Mouse (Mus musculus) G1E (cell line): ENCODE data around the gene Pacs2. TPM values are rescaled to one million over a fixed set of nuclear protein-coding genes. Genes with fewer than 3 reads are reported as not detected.

Experiments used
- ATAC-seq: 2 replicates; pipeline ENCODE4 v1.8.0; 2016; ENCODE audit warnings: mild to moderate bottlenecking; ENCODE audit not compliant: insufficient number of reproducible peaks, poor library complexity, low FRiP score, severe bottlenecking; ENCODE audit errors: extremely low read depth
- DNase-seq: peaks from one replicate; pipeline ENCODE4 v3.0.0; 2012; ENCODE audit warnings: low spot score
- H3K27me3 ChIP-seq: 2 replicates; pipeline ENCODE4 v1.6.1; 2012; ENCODE audit warnings: mild to moderate bottlenecking, low read length, inconsistent platforms; ENCODE audit not compliant: insufficient read depth
- H3K36me3 ChIP-seq: replicated peaks from 2 replicates; pipeline ENCODE3; 2012; ENCODE audit warnings: mild to moderate bottlenecking, inconsistent platforms
- H3K4me1 ChIP-seq: 2 replicates; pipeline ENCODE4 v1.6.1; 2012; ENCODE audit warnings: low read depth, low read length, inconsistent platforms, mixed read lengths; ENCODE audit not compliant: insufficient read depth
- H3K4me3 ChIP-seq: 2 replicates; pipeline ENCODE4 v1.5.1; 2012; ENCODE audit warnings: low read depth, mild to moderate bottlenecking, inconsistent platforms, low read length, moderate library complexity, mixed read lengths
- H3K9me3 ChIP-seq: replicated peaks from 2 replicates; pipeline ENCODE4 v1.6.1; 2012; ENCODE audit warnings: inconsistent platforms
- CTCF ChIP-seq: IDR thresholded peaks from 2 replicates; pipeline ENCODE4 v1.5.1; 2012; ENCODE audit warnings: low read depth, low read length, inconsistent platforms, mixed read lengths
- GATA1 ChIP-seq: IDR thresholded peaks from 2 replicates; pipeline ENCODE4 v1.6.1; 2012; ENCODE audit warnings: borderline replicate concordance, low read length, inconsistent platforms, mixed read lengths
- GATA2 ChIP-seq: IDR thresholded peaks from 2 replicates; pipeline ENCODE4 v1.6.1; 2012; ENCODE audit warnings: low read depth, low read length, inconsistent platforms, borderline replicate concordance
- POLR2AphosphoS5 ChIP-seq: IDR thresholded peaks from 2 replicates; pipeline ENCODE4 v1.6.1; 2012; ENCODE audit warnings: low read depth, low read length, inconsistent platforms; ENCODE audit not compliant: insufficient replicate concordance
- TAL1 ChIP-seq: conservative IDR thresholded peaks from 2 replicates; pipeline ENCODE4 v1.6.1; 2012; ENCODE audit warnings: low read depth, low read length, inconsistent platforms, mixed read lengths
- polyA plus RNA-seq: library from polyadenylated mRNA; stranded (reverse); fragments of >175 nt; gene quantifications from 2 replicates; pipeline ENCODE4 v1.2.3, GENCODE M21; 2012
- total RNA-seq, 2 experiments: library from RNA; stranded (forward) in 1 of 2; stranded (reverse) in 1 of 2; fragments of 200-1000 nt in 1 of 2; fragments of >200 nt in 1 of 2; fragmentation: Nextera tagmentation in 1 of 2; gene quantifications; 2 replicates each; pipeline ENCODE4 v1.2.3; 2014 to 2017

Gene Pacs2
- total and polyA plus RNA-seq, 3 experiments = 17.0 to 47.0 (median 21.1) TPM

- no peak for ATAC-seq
- Histone ChIP-seq H3K4me1 (no peaks in the 10 kb centered on the region), H3K36me3 (peaks cover 91% of the 10 kb centered on the region), H3K27me3 (no peaks in the 10 kb centered on the region), H3K4me3 (no peak overlapping the region), H3K9me3 (no peaks in the 10 kb centered on the region)
- no peak for DNase-seq
- TF ChIP-seq CTCF = no peak
- no peak for TF ChIP-seq POLR2AphosphoS5
- TF ChIP-seq GATA1 = no peak
- no peak for TF ChIP-seq GATA2
- no peak for TF ChIP-seq TAL1
These were observed 53.7 kb downstream of the Pacs2 start for GRCm38 (mm10) chr12:113068002-113068401.

GRCm38 (mm10) chr12:113069389-113069788 lies 55.1 kb downstream of the Pacs2 start:
- no peak overlapping the region for H3K4me3 ChIP-seq
- TF ChIP-seq CTCF (no peak), POLR2AphosphoS5 (no peak), GATA2 (no peak), TAL1 (no peak), GATA1 (no peak)
- no peaks in the 10 kb centered on the region; the same call in 1 of the 2 replicates for H3K27me3 ChIP-seq
- H3K36me3 ChIP-seq = peaks cover 79% of the 10 kb centered on the region
- DNase-seq (no peak), ATAC-seq (no peak)
- no peaks in the 10 kb centered on the region for H3K9me3 ChIP-seq
- 0 out of 2 replicates have a peak, but pooled peaks cover 2% of the 10 kb centered on the region for H3K4me1 ChIP-seq

- ATAC-seq (no peak), DNase-seq (no peak)
- Histone ChIP-seq H3K27me3 (peaks cover 6% of the 10 kb centered on the region), H3K36me3 (peaks cover 60% of the 10 kb centered on the region), H3K9me3 (no peaks in the 10 kb centered on the region), H3K4me3 (no peak overlapping the region), H3K4me1 (peaks cover 12% of the 10 kb centered on the region)
- TF ChIP-seq TAL1 (no peak), CTCF (no peak), GATA1 (no peak), POLR2AphosphoS5 (no peak), GATA2 (no peak)
These were observed 57.0 kb downstream of the Pacs2 start for GRCm38 (mm10) chr12:113071321-113071720.

GRCm38 (mm10) chr12:113071827-113072226 lies 57.5 kb downstream of the Pacs2 start:
- H3K36me3 ChIP-seq = peaks cover 55% of the 10 kb centered on the region
- no peak for TF ChIP-seq TAL1
- TF ChIP-seq GATA1 = no peak
- TF ChIP-seq POLR2AphosphoS5 = no peak
- no peak for TF ChIP-seq GATA2
- TF ChIP-seq CTCF = no peak
- no peaks in the 10 kb centered on the region for H3K9me3 ChIP-seq
- ATAC-seq (no peak), DNase-seq (no peak)
- no peak overlapping the region for H3K4me3 ChIP-seq
- peaks cover 12% of the 10 kb centered on the region for H3K4me1 ChIP-seq
- peaks cover 7% of the 10 kb centered on the region for H3K27me3 ChIP-seq

- DNase-seq (no peak), ATAC-seq (no peak)
These were observed 59.4 kb downstream of the Pacs2 start for GRCm38 (mm10) chr12:113073420-113074328.

GRCm38 (mm10) chr12:113074329-113075062 lies 60.2 kb downstream of the Pacs2 start, which contains the start of gene Tex22:
Gene Tex22, plus strand, starts transcription at chr12:113074502.
- Histone ChIP-seq H3K36me3 (peaks cover 29% of the 10 kb centered on the region), H3K4me3 (no peak within 1 kb of the TSS), H3K27me3 (peaks cover 17% of the 10 kb centered on the region), H3K9me3 (no peaks in the 10 kb centered on the region), H3K4me1 (peaks cover 12% of the 10 kb centered on the region)
- TF ChIP-seq TAL1 (no peak), CTCF (no peak), POLR2AphosphoS5 (no peak), GATA2 (no peak), GATA1 (no peak)
- DNase-seq (no peak), ATAC-seq (no peak)

More at GRCm38 (mm10) chr12:113073420-113074328, 59.4 kb downstream of the Pacs2 start:
- H3K4me1 ChIP-seq = peaks cover 12% of the 10 kb centered on the region
- no peaks in the 10 kb centered on the region for H3K9me3 ChIP-seq
- peaks cover 11% of the 10 kb centered on the region for H3K27me3 ChIP-seq
- no peak overlapping the region for H3K4me3 ChIP-seq
- TF ChIP-seq GATA2 = no peak
- no peak for TF ChIP-seq GATA1
- no peak for TF ChIP-seq POLR2AphosphoS5
- no peak for TF ChIP-seq TAL1
- no peak for TF ChIP-seq CTCF
- H3K36me3 ChIP-seq = peaks cover 37% of the 10 kb centered on the region
